Mouse (Mus musculus): ENCODE results near the gene Adrm1. TPM values are rescaled to one million over a fixed set of nuclear protein-coding genes. Genes with fewer than 3 reads are reported as not detected.

Adrm1 gene
- polyA plus RNA-seq, 1 experiment from 2014 or later = 194 TPM

GRCm38 (mm10) chr2:180174121-180174520, 2.8 kb downstream of the Adrm1 start:
- H3K4me3 ChIP-seq (ENCODE audit: low read length) = no peak overlapping the region
- H3K9me3 ChIP-seq (ENCODE audit: control insufficient read depth, low read length) = no peaks in the 10 kb centered on the region
- no peak for ATAC-seq
- peaks cover 16% of the 10 kb centered on the region for H3K4me1 ChIP-seq (ENCODE audit: control insufficient read depth, insufficient read depth, low read length)
- H3K9ac ChIP-seq (ENCODE audit: low read depth, low read length) = no peak overlapping the region
- H3K4me2 ChIP-seq (ENCODE audit: low read depth, low read length) = no peak overlapping the region
- peaks cover 23% of the 10 kb centered on the region for H3K36me3 ChIP-seq (ENCODE audit: control insufficient read depth, insufficient read depth, low read length)
- WGBS = 89% methylated on average over 5 of the region's 5 CpGs
- H3K27ac ChIP-seq (ENCODE audit: low read length) = no peak overlapping the region
- no peaks in the 10 kb centered on the region for H3K27me3 ChIP-seq (replicated peaks; ENCODE audit: control insufficient read depth, insufficient read depth, low read length)

GRCm38 (mm10) chr2:180175725-180176124, 4.4 kb downstream of the Adrm1 start:
- no peaks in the 10 kb centered on the region for H3K27me3 ChIP-seq (replicated peaks; ENCODE audit: control insufficient read depth, insufficient read depth, low read length)
- peaks cover 28% of the 10 kb centered on the region for H3K36me3 ChIP-seq (ENCODE audit: control insufficient read depth, insufficient read depth, low read length)
- 89% methylated on average over 7 of the region's 7 CpGs for WGBS
- H3K27ac ChIP-seq (ENCODE audit: low read length) = no peak overlapping the region
- no peak overlapping the region for H3K4me3 ChIP-seq (ENCODE audit: low read length)
- H3K9ac ChIP-seq (ENCODE audit: low read depth, low read length) = no peak overlapping the region
- H3K4me2 ChIP-seq (ENCODE audit: low read depth, low read length) = no peak overlapping the region
- peaks cover 16% of the 10 kb centered on the region for H3K4me1 ChIP-seq (ENCODE audit: control insufficient read depth, insufficient read depth, low read length)
- H3K9me3 ChIP-seq (ENCODE audit: control insufficient read depth, low read length) = no peaks in the 10 kb centered on the region
- ATAC-seq = no peak

- H3K9ac ChIP-seq (ENCODE audit: low read depth, low read length) = no peak overlapping the region
- no peak overlapping the region for H3K4me2 ChIP-seq (ENCODE audit: low read depth, low read length)
- peaks cover 15% of the 10 kb centered on the region for H3K36me3 ChIP-seq (ENCODE audit: control insufficient read depth, insufficient read depth, low read length)
- H3K9me3 ChIP-seq (ENCODE audit: control insufficient read depth, low read length) = no peaks in the 10 kb centered on the region
- no peak overlapping the region for H3K4me3 ChIP-seq (ENCODE audit: low read length)
- 89% methylated on average over 9 of the region's 9 CpGs for WGBS
- no peak for ATAC-seq
- no peak overlapping the region for H3K27ac ChIP-seq (ENCODE audit: low read length)
- no peaks in the 10 kb centered on the region for H3K4me1 ChIP-seq (ENCODE audit: control insufficient read depth, insufficient read depth, low read length)
- H3K27me3 ChIP-seq (replicated peaks; ENCODE audit: control insufficient read depth, insufficient read depth, low read length) = no peaks in the 10 kb centered on the region
Measured at GRCm38 (mm10) chr2:180181542-180181941, 10.3 kb downstream of the Adrm1 start.

GRCm38 (mm10) chr2:180184011-180184751, 12.9 kb downstream of the Adrm1 start:
- no peak overlapping the region for H3K4me2 ChIP-seq (ENCODE audit: low read depth, low read length)
- WGBS = 89% methylated on average over 24 of the region's 24 CpGs
- no peak overlapping the region for H3K4me3 ChIP-seq (ENCODE audit: low read length)
- H3K27me3 ChIP-seq (replicated peaks; ENCODE audit: control insufficient read depth, insufficient read depth, low read length) = no peaks in the 10 kb centered on the region
- H3K36me3 ChIP-seq (ENCODE audit: control insufficient read depth, insufficient read depth, low read length) = 0 out of 2 replicates have a peak, but pooled peaks cover 6% of the 10 kb centered on the region
- no peak overlapping the region for H3K9ac ChIP-seq (ENCODE audit: low read depth, low read length)
- ATAC-seq = no peak
- no peaks in the 10 kb centered on the region for H3K9me3 ChIP-seq (ENCODE audit: control insufficient read depth, low read length)
- no peaks in the 10 kb centered on the region for H3K4me1 ChIP-seq (ENCODE audit: control insufficient read depth, insufficient read depth, low read length)
- no peak overlapping the region for H3K27ac ChIP-seq (ENCODE audit: low read length)

GRCm38 (mm10) chr2:180184752-180185109, 13.4 kb downstream of the Adrm1 start:
- H3K4me1 ChIP-seq (ENCODE audit: control insufficient read depth, insufficient read depth, low read length) = no peaks in the 10 kb centered on the region
- WGBS = 76% methylated on average over 6 of the region's 6 CpGs
- H3K4me2 ChIP-seq (ENCODE audit: low read depth, low read length) = no peak overlapping the region
- H3K27me3 ChIP-seq (replicated peaks; ENCODE audit: control insufficient read depth, insufficient read depth, low read length) = no peaks in the 10 kb centered on the region
- H3K27ac ChIP-seq (ENCODE audit: low read length) = no peak overlapping the region
- H3K9me3 ChIP-seq (ENCODE audit: control insufficient read depth, low read length) = no peaks in the 10 kb centered on the region
- ATAC-seq = no peak
- H3K4me3 ChIP-seq (ENCODE audit: low read length) = no peak overlapping the region
- no peak overlapping the region for H3K9ac ChIP-seq (ENCODE audit: low read depth, low read length)
- H3K36me3 ChIP-seq (ENCODE audit: control insufficient read depth, insufficient read depth, low read length) = 0 out of 2 replicates have a peak, but pooled peaks cover 5% of the 10 kb centered on the region

GRCm38 (mm10) chr2:180185686-180186085, 14.4 kb downstream of the Adrm1 start:
- H3K4me1 ChIP-seq (ENCODE audit: control insufficient read depth, insufficient read depth, low read length) = no peaks in the 10 kb centered on the region
- ATAC-seq = no peak
- H3K9me3 ChIP-seq (ENCODE audit: control insufficient read depth, low read length) = no peaks in the 10 kb centered on the region
- 0 out of 2 replicates have a peak, but pooled peaks cover 3% of the 10 kb centered on the region for H3K36me3 ChIP-seq (ENCODE audit: control insufficient read depth, insufficient read depth, low read length)
- no peaks in the 10 kb centered on the region for H3K27me3 ChIP-seq (replicated peaks; ENCODE audit: control insufficient read depth, insufficient read depth, low read length)
- H3K9ac ChIP-seq (ENCODE audit: low read depth, low read length) = no peak overlapping the region
- WGBS = 93% methylated on average over 14 of the region's 14 CpGs
- no peak overlapping the region for H3K27ac ChIP-seq (ENCODE audit: low read length)
- no peak overlapping the region for H3K4me2 ChIP-seq (ENCODE audit: low read depth, low read length)
- H3K4me3 ChIP-seq (ENCODE audit: low read length) = no peak overlapping the region

- WGBS = 86% methylated on average over 11 of the region's 11 CpGs
- Histone ChIP-seq H3K27me3 (replicated peaks; ENCODE audit: control insufficient read depth, insufficient read depth, low read length) (no peaks in the 10 kb centered on the region), H3K36me3 (ENCODE audit: control insufficient read depth, insufficient read depth, low read length) (0 out of 2 replicates have a peak, but pooled peaks cover 3% of the 10 kb centered on the region), H3K9ac (ENCODE audit: low read depth, low read length) (no peak overlapping the region), H3K4me3 (ENCODE audit: low read length) (no peak overlapping the region), H3K4me2 (ENCODE audit: low read depth, low read length) (no peak overlapping the region), H3K4me1 (ENCODE audit: control insufficient read depth, insufficient read depth, low read length) (no peaks in the 10 kb centered on the region), H3K27ac (ENCODE audit: low read length) (no peak overlapping the region), H3K9me3 (ENCODE audit: control insufficient read depth, low read length) (no peaks in the 10 kb centered on the region)
- no peak for ATAC-seq
Measured at GRCm38 (mm10) chr2:180187362-180187761, 16.1 kb downstream of the Adrm1 start.

- H3K4me1 ChIP-seq (ENCODE audit: control insufficient read depth, insufficient read depth, low read length) = no peaks in the 10 kb centered on the region
- WGBS = 77% methylated on average over 10 of the region's 12 CpGs
- no peak overlapping the region for H3K9ac ChIP-seq (ENCODE audit: low read depth, low read length)
- H3K27ac ChIP-seq (ENCODE audit: low read length) = no peak overlapping the region
- no peak for ATAC-seq
- peaks cover 8% of the 10 kb centered on the region; the same call in 1 of the 2 replicates for H3K36me3 ChIP-seq (ENCODE audit: control insufficient read depth, insufficient read depth, low read length)
- H3K4me2 ChIP-seq (ENCODE audit: low read depth, low read length) = no peak overlapping the region
- H3K9me3 ChIP-seq (ENCODE audit: control insufficient read depth, low read length) = no peaks in the 10 kb centered on the region
- H3K4me3 ChIP-seq (ENCODE audit: low read length) = no peak overlapping the region
- H3K27me3 ChIP-seq (replicated peaks; ENCODE audit: control insufficient read depth, insufficient read depth, low read length) = no peaks in the 10 kb centered on the region
Measured at GRCm38 (mm10) chr2:180196610-180197322, 25.5 kb downstream of the Adrm1 start.

- Histone ChIP-seq H3K27me3 (replicated peaks; ENCODE audit: control insufficient read depth, insufficient read depth, low read length) (no peaks in the 10 kb centered on the region), H3K4me3 (ENCODE audit: low read length) (no peak overlapping the region), H3K4me1 (ENCODE audit: control insufficient read depth, insufficient read depth, low read length) (no peaks in the 10 kb centered on the region), H3K9me3 (ENCODE audit: control insufficient read depth, low read length) (no peaks in the 10 kb centered on the region), H3K36me3 (ENCODE audit: control insufficient read depth, insufficient read depth, low read length) (peaks cover 8% of the 10 kb centered on the region; the same call in 1 of the 2 replicates), H3K27ac (ENCODE audit: low read length) (no peak overlapping the region), H3K4me2 (ENCODE audit: low read depth, low read length) (no peak overlapping the region), H3K9ac (ENCODE audit: low read depth, low read length) (no peak overlapping the region)
- 85% methylated on average over 10 of the region's 10 CpGs for WGBS
- no peak for ATAC-seq
Measured at GRCm38 (mm10) chr2:180197323-180198037, 26.2 kb downstream of the Adrm1 start.
